8 mouse cellular contexts compared by ENCODE assay signal in genomic region chr10:42632453-42633360, GRCm38 (mm10). TPM values are rescaled to one million over a fixed set of nuclear protein-coding genes. Genes with fewer than 3 reads are reported as not detected.
DNase-seq lines count a peak whose midpoint lies in the region; ATAC-seq and TF ChIP-seq lines count a peak whose summit lies in the region.

No protein-coding gene starts in this region.

- H3K27me3 ChIP-seq in liver, adult 2 months (ENCODE audit: control insufficient read depth, insufficient read depth, low read length), result peaks cover 38% of the 10 kb centered on the region
- H3K27me3 ChIP-seq in limb, embryonic 15.5 days, result peaks cover 99% of the 10 kb centered on the region
- peaks cover 83% of the 10 kb centered on the region for H3K27me3 ChIP-seq in small intestine, adult 2 months (ENCODE audit: control insufficient read depth, insufficient read depth, low read length)

- no peaks in the 10 kb centered on the region for H3K9me3 ChIP-seq in limb, embryonic 15.5 days

- H3K4me3 ChIP-seq in liver, adult 2 months (ENCODE audit: insufficient read depth, low read depth, low read length), result peak overlapping the region; percentile 48
- H3K4me3 ChIP-seq in cortical plate, adult 2 months (ENCODE audit: insufficient read depth, low read length), result peak overlapping the region; percentile 7; the same call in 1 of the 2 replicates
- H3K4me3 ChIP-seq in limb, embryonic 15.5 days, result peak overlapping the region; percentile 31
- H3K4me3 ChIP-seq in small intestine, adult 2 months (ENCODE audit: low read depth, low read length), result peak overlapping the region; percentile 60

- no peak overlapping the region for H3K9ac ChIP-seq in liver, adult 2 months (ENCODE audit: low read depth, low read length)
- H3K9ac ChIP-seq in limb, embryonic 15.5 days, result no peak overlapping the region

- peak; percentile 22 for DNase-seq in liver, adult 2 months (ENCODE audit: extremely low read depth, low read depth, low spot score)
- no peak for DNase-seq in liver
- DNase-seq in heart, postnatal 10 days, result peak; percentile 33 to 35
- DNase-seq in left cerebral cortex, postnatal 4 days, result no peak
- DNase-seq in right cerebral cortex, postnatal 14 days, result no peak

- ATAC-seq in limb, embryonic 15.5 days (ENCODE audit: insufficient number of reproducible peaks, low FRiP score, low TSS enrichment, low read depth), result no peak

- H3K79me2 ChIP-seq in liver, adult 2 months (ENCODE audit: control insufficient read depth, insufficient read depth, low read length), result no peaks in the 10 kb centered on the region

- no peak for TF ChIP-seq POLR2A in liver, adult 2 months (IDR thresholded peaks at IDR 0.05; ENCODE audit: extremely low read depth, insufficient read depth, low read length)
- TF ChIP-seq POLR2A in cortical plate, adult 2 months (IDR thresholded peaks at IDR 0.05; ENCODE audit: extremely low read depth, insufficient read depth, low read length), result no peak
- TF ChIP-seq POLR2A in small intestine, adult 2 months (IDR thresholded peaks at IDR 0.05; ENCODE audit: low read depth, low read length), result no peak

- no peaks in the 10 kb centered on the region for H3K36me3 ChIP-seq in liver, adult 2 months (ENCODE audit: control insufficient read depth, insufficient read depth, low read length)
- no peaks in the 10 kb centered on the region for H3K36me3 ChIP-seq in limb, embryonic 15.5 days
- H3K36me3 ChIP-seq in small intestine, adult 2 months (ENCODE audit: control insufficient read depth, insufficient read depth, low read length), result no peaks in the 10 kb centered on the region

- no peak for TF ChIP-seq CTCF in liver, adult 2 months (IDR thresholded peaks at IDR 0.05; ENCODE audit: low read depth, low read length)
- TF ChIP-seq CTCF in cortical plate, adult 2 months (IDR thresholded peaks at IDR 0.05; ENCODE audit: extremely low read depth, insufficient read depth, low read length), result no peak
- no peak for TF ChIP-seq CTCF in small intestine, adult 2 months (IDR thresholded peaks at IDR 0.05; ENCODE audit: extremely low read depth, insufficient read length, insufficient replicate concordance, low read depth, low read length)

- peak overlapping the region; percentile 44 for H3K4me2 ChIP-seq in limb, embryonic 15.5 days

- WGBS in liver, adult 2 months, result 2% methylated on average over 39 of the region's 39 CpGs
- 2% methylated on average over 39 of the region's 39 CpGs for WGBS in limb, embryonic 15.5 days
- WGBS in small intestine, adult 2 months, result 2% methylated on average over 39 of the region's 39 CpGs

- peaks cover 14% of the 10 kb centered on the region for H3K4me1 ChIP-seq in liver, adult 2 months (ENCODE audit: control insufficient read depth, insufficient read depth, low read length)
- H3K4me1 ChIP-seq in cortical plate, adult 2 months (ENCODE audit: control insufficient read depth, insufficient read depth, low read length), result no peaks in the 10 kb centered on the region
- H3K4me1 ChIP-seq in limb, embryonic 15.5 days, result peaks cover 43% of the 10 kb centered on the region
- H3K4me1 ChIP-seq in small intestine, adult 2 months (ENCODE audit: control insufficient read depth, insufficient read depth, insufficient read length, low read length), result peaks cover 19% of the 10 kb centered on the region

- intact Hi-C loops in heart, postnatal 10 days (cut with DNase I), result loop anchor here (2.0 to 10.0 kb wide), 2 partner anchors 50 to 648 kb away; partner anchors contain the start of genes Nr2e1 and Ostm1
- intact Hi-C loops in left cerebral cortex, postnatal 4 days (cut with DNase I), result loop anchor here (5.0 kb wide), 2 partner anchors 50 to 310 kb away; partner anchors contain the start of genes Nr2e1 and Ostm1

- H3K27ac ChIP-seq in liver, adult 2 months (replicated peaks; ENCODE audit: insufficient read depth, low read depth, low read length), result no peak overlapping the region
- H3K27ac ChIP-seq in cortical plate, adult 2 months (ENCODE audit: insufficient read depth, low read length), result no peak overlapping the region
- no peak overlapping the region for H3K27ac ChIP-seq in limb, embryonic 15.5 days
- H3K27ac ChIP-seq in small intestine, adult 2 months (ENCODE audit: insufficient read depth, low read depth, low read length), result no peak overlapping the region

RNA-seq across cellular contexts. Expression of gene Ostm1, which starts 49.1 kb away (rescaled TPM):
- total RNA-seq in liver, adult 2 months (2014; rRNA removed), result 13.3 and 15.4 TPM in 2 replicates
- polyA plus RNA-seq in liver, adult 2 months (2012; rRNA removed), result 7.0 and 7.2 TPM in 2 replicates
- 45.4 TPM in 2 replicates for polyA plus RNA-seq in cortical plate, adult 2 months (2012; rRNA removed)
- total RNA-seq in heart, postnatal 10 days (2021), result 10 to 100 TPM; 19.6 to 20.1 TPM
- polyA plus RNA-seq in limb, embryonic 15.5 days (2015; fragmentation: Nextera tagmentation; extraction: Ambion mirVana), result 13.0 and 13.5 TPM in 2 replicates
- polyA plus RNA-seq in small intestine, adult 2 months (2012; rRNA removed), result 8.0 and 13.0 TPM in 2 replicates
- 10 to 100 TPM; 32.0 to 34.1 TPM for total RNA-seq in left cerebral cortex, postnatal 4 days (2021)

RNA-seq across cellular contexts. Expression of gene Nr2e1, which starts 49.3 kb away (rescaled TPM):
- not detected in 2 replicates for total RNA-seq in liver, adult 2 months (2014; rRNA removed)
- not detected in 2 replicates for polyA plus RNA-seq in liver, adult 2 months (2012; rRNA removed)
- 15.2 and 18.6 TPM in 2 replicates for polyA plus RNA-seq in cortical plate, adult 2 months (2012; rRNA removed)
- total RNA-seq in heart, postnatal 10 days (2021), result not detected
- not detected in 2 replicates for polyA plus RNA-seq in limb, embryonic 15.5 days (2015; fragmentation: Nextera tagmentation; extraction: Ambion mirVana)
- not detected in 2 replicates for polyA plus RNA-seq in small intestine, adult 2 months (2012; rRNA removed)
- total RNA-seq in left cerebral cortex, postnatal 4 days (2021), result 10 to 100 TPM; 11.1 to 13.1 TPM

Comparison
In these comparisons a context has a peak if more than half of its experiments do, and no peak if none do; other contexts are left out.
1. DNase-seq: peak in liver, adult 2 months (single experiment) and heart, postnatal 10 days (2 of 2); none in liver (single experiment), left cerebral cortex, postnatal 4 days (single experiment) and right cerebral cortex, postnatal 14 days (single experiment).
2. H3K4me3 ChIP-seq: peak in every context shown above with its lines; median percentile 60 in small intestine, adult 2 months; 48 in liver, adult 2 months; 31 in limb, embryonic 15.5 days; 7 in cortical plate, adult 2 months.
3. RNA of gene Nr2e1, which starts 49.3 kb away (polyA plus RNA-seq): 15.2 to 18.6 TPM in cortical plate, adult 2 months; not detected in liver, adult 2 months, not detected in limb, embryonic 15.5 days and not detected in small intestine, adult 2 months; every median in the first group is over 10 times any median in the second.